Mouse (Mus musculus): ENCODE data around the gene Prrt2. TPM values are rescaled to one million over a fixed set of nuclear protein-coding genes. Genes with fewer than 3 reads are reported as not detected.
A peak's percentile ranks its signal among the peaks of the same experiment; 100 is the strongest.

Prrt2 gene
- polyA plus RNA-seq, 1 experiment from 2014 or later = 28.9 TPM

DNA sequence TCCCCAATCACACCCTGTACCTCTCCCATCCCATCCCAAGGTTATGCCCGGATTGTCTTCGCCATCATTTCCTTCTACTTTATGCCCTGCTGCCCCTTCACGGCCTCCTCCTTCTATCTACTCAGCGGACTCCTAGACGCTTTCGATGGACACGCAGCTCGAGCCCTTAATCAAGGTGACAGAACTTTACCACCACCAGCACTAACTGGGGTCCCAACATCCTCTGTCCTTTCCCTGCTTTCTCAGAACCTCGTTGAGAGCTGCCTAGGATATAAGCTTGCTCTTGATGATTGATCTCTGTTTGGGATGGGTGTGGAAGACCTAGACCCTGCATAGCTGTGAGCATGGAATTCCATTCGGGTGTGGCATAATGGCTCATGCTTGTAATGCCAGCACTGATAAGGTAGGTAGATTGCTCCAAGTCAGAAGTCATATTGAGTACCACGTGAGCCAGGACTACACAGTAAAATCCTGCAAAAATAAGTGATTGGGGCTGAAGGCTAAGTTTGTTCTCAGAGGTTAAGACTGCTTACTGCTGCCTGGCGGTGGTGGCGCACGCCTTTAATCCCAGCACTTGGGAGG lies 44.0 kb downstream of the Prrt2 start:
- ATAC-seq (ENCODE audit: low FRiP score, low TSS enrichment) (no peak), DNase-seq (no peak)
- Histone ChIP-seq H3K4me3 (replicated peaks; ENCODE audit: low read depth, low read length) (peak overlapping the region; percentile 90), H3K9ac (replicated peaks; ENCODE audit: low read length) (peak overlapping the region; percentile 96), H3K36me3 (ENCODE audit: control insufficient read depth, insufficient read depth, low read length) (peaks cover 45% of the 10 kb centered on the region), H3K4me1 (ENCODE audit: control insufficient read depth, insufficient read depth, low read length) (peaks cover 11% of the 10 kb centered on the region), H3K27me3 (ENCODE audit: control insufficient read depth, insufficient read depth, low read length) (no peaks in the 10 kb centered on the region), H3K27ac (replicated peaks; ENCODE audit: low read depth, low read length) (peak overlapping the region; percentile 95; the same call in 1 of the 2 replicates), H3K9me3 (ENCODE audit: control insufficient read depth, low read length) (no peaks in the 10 kb centered on the region), H3K4me2 (ENCODE audit: low read length) (peak overlapping the region; percentile 92)
- WGBS = 30% methylated on average over 14 of the region's 14 CpGs

DNA sequence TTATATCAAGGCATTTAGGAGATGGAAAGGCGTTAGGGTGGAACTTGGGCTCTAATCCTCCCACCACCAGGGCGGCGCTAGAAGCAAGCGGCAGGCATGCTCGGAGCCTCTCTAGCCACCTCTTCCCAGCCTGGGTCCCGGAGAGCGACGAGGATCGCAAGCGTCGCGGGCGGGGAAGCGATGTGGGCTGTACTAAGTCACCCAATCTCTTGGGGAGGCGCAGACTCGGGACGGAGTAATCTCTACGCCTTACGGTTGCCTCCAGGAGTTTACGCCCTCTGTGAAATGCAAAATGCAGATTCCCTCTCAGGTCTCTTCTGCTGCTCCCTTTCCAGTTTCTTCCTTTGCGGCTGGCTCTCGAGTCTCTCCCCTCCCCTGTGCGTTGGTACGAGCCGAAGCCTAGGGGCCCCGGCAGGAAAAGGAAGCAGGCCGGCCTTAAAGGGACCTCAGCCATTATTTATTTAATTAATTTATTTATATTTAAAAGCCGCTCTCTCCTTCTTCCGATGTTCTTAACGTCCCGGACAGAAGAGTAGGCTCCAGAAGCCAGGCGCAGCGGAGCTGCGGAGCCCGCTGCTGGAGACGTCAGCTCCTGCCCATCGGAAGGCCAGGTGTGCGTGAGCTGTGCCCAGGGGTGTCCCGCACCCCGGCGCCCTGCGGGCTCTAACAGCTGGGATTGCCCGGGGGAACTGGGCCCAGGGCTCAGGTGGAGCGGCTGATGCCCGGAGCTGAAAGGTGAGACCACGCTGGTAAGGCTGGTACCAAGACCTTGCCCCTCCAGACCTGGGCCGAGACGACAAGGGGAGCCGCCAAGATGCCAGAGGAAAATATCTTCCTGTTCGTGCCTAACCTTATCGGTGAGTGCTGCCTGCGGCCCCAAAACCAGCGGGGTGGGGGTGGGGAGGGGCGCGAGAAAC lies 44.8 kb downstream of the Prrt2 start, which contains the start of gene Cdiptos:
TSS of gene Cdiptos (minus strand) at position 149 of the 917 bp plus-strand sequence.
- Histone ChIP-seq H3K4me3 (replicated peaks; ENCODE audit: low read depth, low read length) (peak within 1 kb of the TSS; percentile 90), H3K9ac (replicated peaks; ENCODE audit: low read length) (peak within 1 kb of the TSS; percentile 96), H3K4me2 (ENCODE audit: low read length) (peak within 1 kb of the TSS; percentile 92), H3K9me3 (ENCODE audit: control insufficient read depth, low read length) (no peaks in the 10 kb centered on the region), H3K4me1 (ENCODE audit: control insufficient read depth, insufficient read depth, low read length) (peaks cover 11% of the 10 kb centered on the region), H3K27me3 (ENCODE audit: control insufficient read depth, insufficient read depth, low read length) (no peaks in the 10 kb centered on the region), H3K36me3 (ENCODE audit: control insufficient read depth, insufficient read depth, low read length) (peaks cover 45% of the 10 kb centered on the region), H3K27ac (replicated peaks; ENCODE audit: low read depth, low read length) (peak within 1 kb of the TSS; percentile 95)
- under 1% methylated on average over 55 of the region's 55 CpGs for WGBS
- peak; percentile 99 for DNase-seq
- ATAC-seq (ENCODE audit: low FRiP score, low TSS enrichment) = peak; percentile 92

- Histone ChIP-seq H3K4me1 (ENCODE audit: control insufficient read depth, insufficient read depth, low read length) (peaks cover 11% of the 10 kb centered on the region), H3K27me3 (ENCODE audit: control insufficient read depth, insufficient read depth, low read length) (no peaks in the 10 kb centered on the region), H3K27ac (replicated peaks; ENCODE audit: low read depth, low read length) (peak within 1 kb of the TSS; percentile 95), H3K4me3 (replicated peaks; ENCODE audit: low read depth, low read length) (peak within 1 kb of the TSS; percentile 90), H3K9me3 (ENCODE audit: control insufficient read depth, low read length) (no peaks in the 10 kb centered on the region), H3K4me2 (ENCODE audit: low read length) (peak within 1 kb of the TSS; percentile 92), H3K36me3 (ENCODE audit: control insufficient read depth, insufficient read depth, low read length) (peaks cover 48% of the 10 kb centered on the region), H3K9ac (replicated peaks; ENCODE audit: low read length) (peak within 1 kb of the TSS; percentile 96)
- no peak for DNase-seq
- 0% methylated on average over 1 of the region's 1 CpGs for WGBS
- no peak for ATAC-seq (ENCODE audit: low FRiP score, low TSS enrichment)
Measured at GRCm38 (mm10) chr7:126975893-126975949, 45.3 kb downstream of the Prrt2 start, which contains the start of gene Cdipt. TSS of gene Cdipt (plus strand) at chr7:126975914.

DNA sequence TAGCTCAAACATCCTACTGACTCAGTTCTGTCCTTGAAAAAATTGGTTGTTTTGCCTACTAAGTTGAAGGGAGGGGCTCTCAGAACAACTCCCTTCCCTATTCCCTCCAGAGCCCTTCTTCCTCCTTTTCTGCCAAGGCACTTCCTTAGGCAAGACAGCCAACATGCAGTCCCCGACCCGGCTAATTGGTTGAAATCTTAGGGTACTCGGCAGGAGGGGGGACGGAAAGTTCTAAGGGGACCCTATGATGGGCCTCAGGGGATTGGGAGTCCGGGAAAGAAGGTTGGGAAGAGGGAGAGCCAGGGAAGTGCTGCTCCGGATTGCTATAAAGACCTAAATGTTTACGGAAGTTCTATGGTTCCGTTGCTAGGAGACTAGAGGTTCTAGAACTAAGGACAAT lies 45.5 kb downstream of the Prrt2 start:
- Histone ChIP-seq H3K27ac (replicated peaks; ENCODE audit: low read depth, low read length) (peak overlapping the region; percentile 95; the same call in 1 of the 2 replicates), H3K4me3 (replicated peaks; ENCODE audit: low read depth, low read length) (peak overlapping the region; percentile 90; the same call in 1 of the 2 replicates), H3K4me2 (ENCODE audit: low read length) (peak overlapping the region; percentile 92), H3K27me3 (ENCODE audit: control insufficient read depth, insufficient read depth, low read length) (no peaks in the 10 kb centered on the region), H3K9ac (replicated peaks; ENCODE audit: low read length) (no peak overlapping the region), H3K36me3 (ENCODE audit: control insufficient read depth, insufficient read depth, low read length) (peaks cover 48% of the 10 kb centered on the region), H3K4me1 (ENCODE audit: control insufficient read depth, insufficient read depth, low read length) (peaks cover 11% of the 10 kb centered on the region), H3K9me3 (ENCODE audit: control insufficient read depth, low read length) (no peaks in the 10 kb centered on the region)
- 11% methylated on average over 8 of the region's 8 CpGs for WGBS
- no peak for DNase-seq
- ATAC-seq (ENCODE audit: low FRiP score, low TSS enrichment) = peak; percentile 5; the same call in 1 of the 2 replicates

Small RNAs within 50 kb of the gene (microRNA-seq; reads per million reads assigned to microRNA genes)
- gene Gm44343 = not detected

Other genes with a start within 250 kb of the Prrt2 start
- 218 and 255 TPM in 2 replicates for gene Ypel3, start 244.3 kb downstream of the Prrt2 start, polyA plus RNA-seq (2014; fragmentation: Nextera tagmentation; extraction: Ambion mirVana)
- gene Tbx6, start 239.7 kb downstream of the Prrt2 start, polyA plus RNA-seq (2014; fragmentation: Nextera tagmentation; extraction: Ambion mirVana) = 0.22 and 0.24 TPM in 2 replicates
- 210 and 212 TPM in 2 replicates for gene Ppp4c, start 228.7 kb downstream of the Prrt2 start, polyA plus RNA-seq (2014; fragmentation: Nextera tagmentation; extraction: Ambion mirVana)
- 51.6 and 72.4 TPM in 2 replicates for gene Fam57b, start 223.5 kb downstream of the Prrt2 start, polyA plus RNA-seq (2014; fragmentation: Nextera tagmentation; extraction: Ambion mirVana)
- gene 4930451I11Rik, start 189.6 kb downstream of the Prrt2 start, polyA plus RNA-seq (2014; fragmentation: Nextera tagmentation; extraction: Ambion mirVana) = not detected in 2 replicates
- gene Doc2a, start 173.8 kb downstream of the Prrt2 start, polyA plus RNA-seq (2014; fragmentation: Nextera tagmentation; extraction: Ambion mirVana) = 9.7 and 15.3 TPM in 2 replicates
- 8.0 and 12.8 TPM in 2 replicates for gene Hirip3, start 159.2 kb downstream of the Prrt2 start, polyA plus RNA-seq (2014; fragmentation: Nextera tagmentation; extraction: Ambion mirVana)
- gene Ino80e, start 158.8 kb downstream of the Prrt2 start, polyA plus RNA-seq (2014; fragmentation: Nextera tagmentation; extraction: Ambion mirVana) = 93.5 and 95.8 TPM in 2 replicates
- gene Taok2, start 136.5 kb downstream of the Prrt2 start, polyA plus RNA-seq (2014; fragmentation: Nextera tagmentation; extraction: Ambion mirVana) = 39.0 and 39.5 TPM in 2 replicates
- gene Tmem219, start 98.3 kb downstream of the Prrt2 start, polyA plus RNA-seq (2014; fragmentation: Nextera tagmentation; extraction: Ambion mirVana) = 29.2 and 34.9 TPM in 2 replicates
- 98.6 and 106 TPM in 2 replicates for gene Kctd13, start 92.3 kb downstream of the Prrt2 start, polyA plus RNA-seq (2014; fragmentation: Nextera tagmentation; extraction: Ambion mirVana)
- 6.5 and 7.0 TPM in 2 replicates for gene Asphd1, start 71.6 kb downstream of the Prrt2 start, polyA plus RNA-seq (2014; fragmentation: Nextera tagmentation; extraction: Ambion mirVana)
- gene Sez6l2, start 70.6 kb downstream of the Prrt2 start, polyA plus RNA-seq (2014; fragmentation: Nextera tagmentation; extraction: Ambion mirVana) = 59.1 and 66.9 TPM in 2 replicates
- gene Cdipt, start 45.3 kb downstream of the Prrt2 start, polyA plus RNA-seq (2014; fragmentation: Nextera tagmentation; extraction: Ambion mirVana) = 101 and 106 TPM in 2 replicates
- gene Cdiptos, start 45.1 kb downstream of the Prrt2 start, polyA plus RNA-seq (2014; fragmentation: Nextera tagmentation; extraction: Ambion mirVana) = 1.1 and 1.3 TPM in 2 replicates
- 1.7 and 3.1 TPM in 2 replicates for gene Mvp, start 6.6 kb downstream of the Prrt2 start, polyA plus RNA-seq (2014; fragmentation: Nextera tagmentation; extraction: Ambion mirVana)
- gene Pagr1b, start 4.7 kb downstream of the Prrt2 start, polyA plus RNA-seq (2014; fragmentation: Nextera tagmentation; extraction: Ambion mirVana) = not detected in 2 replicates
- 21.2 and 38.3 TPM in 2 replicates for gene Pagr1a, start 3.9 kb downstream of the Prrt2 start, polyA plus RNA-seq (2014; fragmentation: Nextera tagmentation; extraction: Ambion mirVana)
- 53.4 and 64.6 TPM in 2 replicates for gene Gm42742, start 114 bp downstream of the Prrt2 start, polyA plus RNA-seq (2014; fragmentation: Nextera tagmentation; extraction: Ambion mirVana)
- gene Maz, start 5.8 kb upstream of the Prrt2 start, polyA plus RNA-seq (2014; fragmentation: Nextera tagmentation; extraction: Ambion mirVana) = 68.3 and 80.8 TPM in 2 replicates
- gene Kif22, start 21.3 kb upstream of the Prrt2 start, polyA plus RNA-seq (2014; fragmentation: Nextera tagmentation; extraction: Ambion mirVana) = 18.9 and 30.2 TPM in 2 replicates
- not detected in 2 replicates for gene Zg16, start 66.1 kb upstream of the Prrt2 start, polyA plus RNA-seq (2014; fragmentation: Nextera tagmentation; extraction: Ambion mirVana)
- 0.84 and 2.2 TPM in 2 replicates for gene AI467606, start 70.1 kb upstream of the Prrt2 start, polyA plus RNA-seq (2014; fragmentation: Nextera tagmentation; extraction: Ambion mirVana)
- gene Qprt, start 101.0 kb upstream of the Prrt2 start, polyA plus RNA-seq (2014; fragmentation: Nextera tagmentation; extraction: Ambion mirVana) = 0.11 and 0.67 TPM in 2 replicates
- gene Spn, start 116.6 kb upstream of the Prrt2 start, polyA plus RNA-seq (2014; fragmentation: Nextera tagmentation; extraction: Ambion mirVana) = not detected in 2 replicates
- gene Cd2bp2, start 174.8 kb upstream of the Prrt2 start, polyA plus RNA-seq (2014; fragmentation: Nextera tagmentation; extraction: Ambion mirVana) = 59.5 and 81.1 TPM in 2 replicates
- gene Tbc1d10b, start 187.3 kb upstream of the Prrt2 start, polyA plus RNA-seq (2014; fragmentation: Nextera tagmentation; extraction: Ambion mirVana) = 24.6 and 27.6 TPM in 2 replicates
- gene Mylpf, start 187.7 kb upstream of the Prrt2 start, polyA plus RNA-seq (2014; fragmentation: Nextera tagmentation; extraction: Ambion mirVana) = 4.3 and 4.5 TPM in 2 replicates
- 31.9 and 39.7 TPM in 2 replicates for gene Zfp553, start 211.8 kb upstream of the Prrt2 start, polyA plus RNA-seq (2014; fragmentation: Nextera tagmentation; extraction: Ambion mirVana)
- 11.6 and 13.6 TPM in 2 replicates for gene Sept1, start 211.9 kb upstream of the Prrt2 start, polyA plus RNA-seq (2014; fragmentation: Nextera tagmentation; extraction: Ambion mirVana)
- 55.2 and 71.2 TPM in 2 replicates for gene Zfp771, start 223.1 kb upstream of the Prrt2 start, polyA plus RNA-seq (2014; fragmentation: Nextera tagmentation; extraction: Ambion mirVana)
- gene Dctpp1, start 239.5 kb upstream of the Prrt2 start, polyA plus RNA-seq (2014; fragmentation: Nextera tagmentation; extraction: Ambion mirVana) = 125 and 134 TPM in 2 replicates

All from midbrain, embryonic 14.5 days (tissue).